8 mouse cellular contexts compared by ENCODE assay signal in genomic region chr9:90125416-90126099, GRCm38 (mm10). TPM values are rescaled to one million over a fixed set of nuclear protein-coding genes. Genes with fewer than 3 reads are reported as not detected.
A peak's percentile ranks its signal among the peaks of the same experiment; 100 is the strongest.
DNase-seq lines count a peak whose midpoint lies in the region; ATAC-seq and TF ChIP-seq lines count a peak whose summit lies in the region.

No protein-coding gene starts in this region.

- no peaks in the 10 kb centered on the region for H3K36me3 ChIP-seq in lung, postnatal 0 days (ENCODE audit: insufficient read depth, low read length)
- no peaks in the 10 kb centered on the region for H3K36me3 ChIP-seq in embryonic facial prominence, embryonic 14.5 days (ENCODE audit: control insufficient read depth, insufficient read depth, low read length)
- no peaks in the 10 kb centered on the region for H3K36me3 ChIP-seq in intestine, postnatal 0 days (ENCODE audit: control insufficient read depth, insufficient read depth)

- no peak for TF ChIP-seq CTCF in lung, postnatal 0 days (IDR thresholded peaks at IDR 0.05)
- TF ChIP-seq CTCF in intestine, postnatal 0 days (IDR thresholded peaks at IDR 0.05; ENCODE audit: low read depth): no peak

- H3K27me3 ChIP-seq in lung, postnatal 0 days (replicated peaks; ENCODE audit: insufficient read depth, low read length): no peaks in the 10 kb centered on the region
- no peaks in the 10 kb centered on the region for H3K27me3 ChIP-seq in embryonic facial prominence, embryonic 14.5 days (replicated peaks; ENCODE audit: control insufficient read depth, insufficient read depth, low read length)
- no peaks in the 10 kb centered on the region for H3K27me3 ChIP-seq in intestine, postnatal 0 days (replicated peaks; ENCODE audit: control insufficient read depth, insufficient read depth, low read length)

- peak overlapping the region; percentile 46 for H3K4me2 ChIP-seq in lung, postnatal 0 days (replicated peaks; ENCODE audit: low read depth, low read length)
- peak overlapping the region; percentile 50 for H3K4me2 ChIP-seq in embryonic facial prominence, embryonic 14.5 days (ENCODE audit: low read depth, low read length)
- peak overlapping the region; percentile 57 for H3K4me2 ChIP-seq in intestine, postnatal 0 days (replicated peaks; ENCODE audit: low read depth)

- no peak for ATAC-seq in lung, postnatal 0 days
- no peak for ATAC-seq in embryonic facial prominence, embryonic 14.5 days (ENCODE audit: low read depth)
- ATAC-seq in intestine, postnatal 0 days: no peak

- no peak for DNase-seq in lung, postnatal 0 days (ENCODE audit: low spot score)
- DNase-seq in lung, postnatal 10 days: no peak
- no peak for DNase-seq in embryonic facial prominence, embryonic 14.5 days (ENCODE audit: low spot score)
- DNase-seq in retina, embryonic 14.5 days (ENCODE audit: low spot score): peak; percentile 61
- no peak for DNase-seq in spleen, postnatal 36 days (ENCODE audit: low spot score in 2 of 2)
- DNase-seq in B cell, adult 2 months: no peak
- DNase-seq in adrenal gland, postnatal 14 days: no peak

- TF ChIP-seq EP300 in lung, postnatal 0 days (IDR thresholded peaks at IDR 0.05): no peak

- H3K27ac ChIP-seq in lung, postnatal 0 days (ENCODE audit: low read length): no peak overlapping the region
- no peak overlapping the region for H3K27ac ChIP-seq in embryonic facial prominence, embryonic 14.5 days (replicated peaks; ENCODE audit: low read depth, low read length)
- no peak overlapping the region for H3K27ac ChIP-seq in intestine, postnatal 0 days (ENCODE audit: low read depth, low read length)

- H3K9me3 ChIP-seq in lung, postnatal 0 days (ENCODE audit: low read length): no peaks in the 10 kb centered on the region
- H3K9me3 ChIP-seq in embryonic facial prominence, embryonic 14.5 days (ENCODE audit: control insufficient read depth, low read length): no peaks in the 10 kb centered on the region
- no peaks in the 10 kb centered on the region for H3K9me3 ChIP-seq in intestine, postnatal 0 days (ENCODE audit: control insufficient read depth)

- 34% methylated on average over 7 of the region's 7 CpGs for WGBS in lung, postnatal 0 days
- WGBS in embryonic facial prominence, embryonic 14.5 days: 19% methylated on average over 7 of the region's 7 CpGs
- WGBS in intestine, postnatal 0 days: 44% methylated on average over 7 of the region's 7 CpGs

- H3K4me3 ChIP-seq in lung, postnatal 0 days (ENCODE audit: low read depth, low read length): peak overlapping the region; percentile 31
- H3K4me3 ChIP-seq in embryonic facial prominence, embryonic 14.5 days (ENCODE audit: low read depth, low read length): peak overlapping the region; percentile 31
- peak overlapping the region; percentile 27 for H3K4me3 ChIP-seq in intestine, postnatal 0 days (ENCODE audit: low read depth, low read length)

- H3K4me1 ChIP-seq in lung, postnatal 0 days (ENCODE audit: insufficient read depth, low read depth, low read length): peaks cover 4% of the 10 kb centered on the region; the same call in 1 of the 2 replicates
- 0 out of 2 replicates have a peak, but pooled peaks cover 4% of the 10 kb centered on the region for H3K4me1 ChIP-seq in embryonic facial prominence, embryonic 14.5 days (ENCODE audit: control insufficient read depth, insufficient read depth, low read length)
- H3K4me1 ChIP-seq in intestine, postnatal 0 days (replicated peaks; ENCODE audit: control insufficient read depth, insufficient read depth, low read length): no peaks in the 10 kb centered on the region

- no peak overlapping the region for H3K9ac ChIP-seq in lung, postnatal 0 days (replicated peaks; ENCODE audit: low read depth)
- H3K9ac ChIP-seq in embryonic facial prominence, embryonic 14.5 days (ENCODE audit: low read depth, low read length): no peak overlapping the region
- no peak overlapping the region for H3K9ac ChIP-seq in intestine, postnatal 0 days (ENCODE audit: low read depth, low read length)

RNA-seq across cellular contexts. Expression of gene Morf4l1, which starts 11.0 kb away (rescaled TPM):
- polyA plus RNA-seq in lung, postnatal 0 days (2015; fragmentation: Nextera tagmentation; extraction: Ambion mirVana): 283 and 290 TPM in 2 replicates
- 445 and 477 TPM in 2 replicates for polyA plus RNA-seq in embryonic facial prominence, embryonic 14.5 days (2014; fragmentation: Nextera tagmentation; extraction: Ambion mirVana)
- 215 and 227 TPM in 2 replicates for polyA plus RNA-seq in intestine, postnatal 0 days (2015; fragmentation: Nextera tagmentation; extraction: Ambion mirVana)
- 268 and 288 TPM in 2 replicates for total RNA-seq in adrenal gland, postnatal 14 days (2021)

RNA-seq across cellular contexts. Expression of gene Adamts7, which starts 37.3 kb away (rescaled TPM):
- polyA plus RNA-seq in lung, postnatal 0 days (2015; fragmentation: Nextera tagmentation; extraction: Ambion mirVana): 4.1 and 5.4 TPM in 2 replicates
- polyA plus RNA-seq in embryonic facial prominence, embryonic 14.5 days (2014; fragmentation: Nextera tagmentation; extraction: Ambion mirVana): 13.3 and 18.3 TPM in 2 replicates
- polyA plus RNA-seq in intestine, postnatal 0 days (2015; fragmentation: Nextera tagmentation; extraction: Ambion mirVana): 2.5 TPM in 2 replicates
- total RNA-seq in adrenal gland, postnatal 14 days (2021): 8.6 and 9.0 TPM in 2 replicates
